Mouse (Mus musculus) cerebellum, postnatal 10 days (tissue): ENCODE measurements at regions not wholly inside any gene's neighbourhood (a gene's known extent, or its start where the extent isn't known, plus 50 kb on each side); places are given as distances from the start of the nearest gene placed in this dataset.
A peak's percentile ranks its signal among the peaks of the same experiment; 100 is the strongest.

Experiments
- DNase-seq, 2 experiments: peaks; one replicate each; pipeline ENCODE4 v3.0.0; 2021; ENCODE audit warnings: mixed read lengths in 2 of 2

- no peak for DNase-seq
These were observed 229.5 kb upstream of the Mamld1 start for GRCm38 (mm10) chrX:70820518-70820917.

- DNase-seq: peak; percentile 19 to 43
These were observed 232.3 kb upstream of the Mamld1 start for GRCm38 (mm10) chrX:70817771-70818170.

- DNase-seq: peak; percentile 19 to 39
These were observed 233.4 kb upstream of the Mamld1 start for GRCm38 (mm10) chrX:70816662-70817061.

GRCm38 (mm10) chrX:70791796-70792195 is 258.3 kb upstream of the Mamld1 start:
- DNase-seq: peak; percentile 47 to 62

GRCm38 (mm10) chrX:70762862-70763261 is 285.9 kb upstream of the Tmem185a start:
- DNase-seq: no peak

- peak in 1 of 2 experiments; percentile 1 for DNase-seq
These were observed 236.1 kb upstream of the Tmem185a start for GRCm38 (mm10) chrX:70713004-70713604.

GRCm38 (mm10) chrX:70682194-70682593 is 205.2 kb upstream of the Tmem185a start:
- DNase-seq: no peak

GRCm38 (mm10) chrX:70667092-70667491 is 190.1 kb upstream of the Tmem185a start:
- no peak for DNase-seq
